Mouse (Mus musculus) cortical plate, adult 2 months (tissue): ENCODE measurements at regions not wholly inside any gene's neighbourhood (a gene's known extent, or its start where the extent isn't known, plus 50 kb on each side); places are given as distances from the start of the nearest gene placed in this dataset.

ENCODE experiments used
- CTCF ChIP-seq: fragments of 200-500 bp; IDR thresholded peaks from 2 replicates; pipeline ENCODE4 v1.5.1; 2011; ENCODE audit warnings: mild to moderate bottlenecking, control low read depth, low read length; ENCODE audit not compliant: insufficient read depth; ENCODE audit errors: extremely low read depth
- POLR2A ChIP-seq: fragments of 200-500 bp; IDR thresholded peaks from 2 replicates; pipeline ENCODE4 v1.6.1; 2011; ENCODE audit warnings: mild to moderate bottlenecking, low read length, control low read depth; ENCODE audit not compliant: insufficient read depth; ENCODE audit errors: extremely low read depth

DNA sequence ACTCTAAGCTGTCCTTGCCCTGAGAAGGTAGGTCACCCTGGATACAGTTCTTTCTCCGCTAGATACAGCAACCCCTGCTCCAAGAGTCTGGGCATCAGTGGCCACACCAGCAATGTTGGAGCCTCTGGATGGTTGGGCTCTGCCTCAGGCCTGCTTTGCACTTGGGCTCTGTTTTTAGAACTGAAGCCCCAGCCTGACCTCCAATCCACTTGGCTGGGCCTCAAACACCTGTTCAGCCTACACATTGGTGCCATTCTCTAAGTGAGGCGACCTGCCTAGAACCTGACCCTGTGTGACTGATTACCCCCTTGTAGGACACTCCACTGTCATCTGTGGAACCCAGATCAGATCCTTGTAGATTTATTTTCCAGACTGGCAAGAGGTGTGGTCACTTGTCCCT is 289.8 kb downstream of the Gm826 start:
- TF ChIP-seq CTCF (no peak), POLR2A (no peak)
